Mouse (Mus musculus): ENCODE data around the gene Gm10318. TPM values are rescaled to one million over a fixed set of nuclear protein-coding genes. Genes with fewer than 3 reads are reported as not detected.

Gm10318 gene
- total RNA-seq (2023) = not detected in 2 replicates

DNA sequence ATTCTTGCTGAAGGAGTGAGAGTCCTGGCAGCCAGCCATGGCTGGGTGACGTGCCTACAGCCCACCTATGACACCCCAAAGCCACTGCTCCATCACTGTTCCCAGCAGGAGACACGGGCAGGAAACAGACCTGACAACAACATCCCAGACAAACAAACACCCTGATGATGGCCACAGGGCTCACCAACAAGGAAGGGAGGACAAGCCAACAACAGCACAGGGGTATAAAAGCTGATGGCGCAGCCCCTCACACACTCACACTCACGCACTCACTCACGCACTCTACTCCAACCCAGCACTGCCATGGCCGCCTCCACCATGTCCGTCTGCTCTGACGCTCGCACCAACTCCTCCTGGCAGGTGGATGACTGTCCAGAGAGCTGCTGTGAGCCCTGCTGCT is at the start of gene Gm10318:
TSS of gene Gm10318 (plus strand) at position 301 of the 400 bp plus-strand sequence.

DNA sequence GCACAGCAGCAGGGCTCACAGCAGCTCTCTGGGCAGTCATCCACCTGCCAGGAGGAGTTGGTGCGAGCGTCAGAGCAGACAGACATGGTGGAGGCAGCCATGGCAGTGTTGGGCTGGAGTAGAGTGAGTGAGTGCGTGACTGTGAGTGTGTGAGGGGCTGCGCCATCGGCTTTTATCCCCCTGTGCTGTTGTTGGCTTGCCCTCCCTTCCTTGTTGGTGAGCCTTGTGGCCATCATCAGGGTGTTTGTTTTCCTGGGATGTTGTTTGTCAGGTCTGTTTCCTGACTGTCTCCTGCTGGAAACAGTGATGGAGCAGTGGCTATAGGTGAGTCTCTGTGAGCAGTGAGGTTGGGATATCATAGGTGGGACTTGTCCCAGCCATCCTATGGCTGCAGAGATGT is 40.9 kb upstream of the Gm10318 start, which contains the start of gene Gm9507:
TSS of gene Gm9507 (minus strand) at position 101 of the 400 bp plus-strand sequence.

DNA sequence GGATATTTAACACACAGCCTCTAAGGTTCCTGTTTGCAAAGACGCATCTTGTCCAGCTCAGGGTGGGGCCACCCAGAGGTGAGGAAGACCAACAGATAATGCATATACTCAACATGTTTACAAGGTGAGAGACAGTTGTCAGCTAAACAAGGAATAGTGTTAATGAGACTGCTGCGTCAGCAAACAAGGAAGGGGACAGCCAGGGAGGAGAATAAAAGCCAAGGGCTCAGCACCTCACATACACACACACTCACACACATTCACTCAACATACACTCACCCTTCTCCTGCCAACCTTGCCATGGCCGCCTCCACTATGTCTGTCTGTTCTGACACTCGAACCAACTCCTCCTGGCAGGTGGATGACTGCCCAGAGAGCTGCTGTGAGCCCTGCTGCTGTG is 38.3 kb upstream of the Gm10318 start, which contains the start of gene Gm2696:
TSS of gene Gm2696 (plus strand) at position 301 of the 400 bp plus-strand sequence.

DNA sequence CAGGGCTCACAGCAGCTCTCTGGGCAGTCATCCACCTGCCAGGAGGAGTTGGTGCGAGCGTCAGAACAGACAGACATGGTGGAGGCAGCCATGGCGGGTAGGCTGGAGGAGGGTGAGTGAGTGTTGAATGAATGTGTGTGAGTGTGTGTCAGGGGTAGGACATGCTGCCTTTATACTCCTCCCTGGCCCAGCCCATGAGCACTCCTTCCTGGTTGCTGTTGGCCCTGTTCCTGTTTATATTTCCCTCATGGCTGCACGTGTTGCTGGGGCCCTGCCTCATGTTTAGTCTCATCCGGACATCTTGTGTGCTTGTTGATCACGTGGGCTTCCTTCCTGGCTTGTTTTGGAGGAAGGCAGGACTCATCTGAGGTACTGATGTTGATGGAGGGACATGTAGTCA is 25.7 kb upstream of the Gm10318 start, which contains the start of gene Krtap10-4:
TSS of gene Krtap10-4 (minus strand) at position 145 of the 400 bp plus-strand sequence.

DNA sequence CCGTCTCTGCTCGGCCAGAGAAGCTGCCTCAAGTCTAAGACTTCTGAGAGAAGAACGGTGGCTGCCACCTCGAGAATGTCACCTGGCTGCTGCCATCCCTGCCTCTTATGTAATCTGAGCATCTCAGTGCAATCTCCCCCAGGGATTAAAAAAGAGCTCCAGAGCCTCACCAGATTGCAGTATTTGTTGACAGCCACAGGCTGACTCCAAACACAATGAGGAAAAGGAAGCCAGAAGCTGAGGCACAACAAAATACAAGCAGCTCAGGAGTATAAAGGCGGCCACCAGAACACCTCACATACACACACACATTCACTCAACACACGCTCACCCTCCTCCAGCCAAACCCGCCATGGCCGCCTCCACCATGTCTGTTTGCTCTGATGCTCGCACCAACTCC is 17.0 kb upstream of the Gm10318 start, which contains the start of gene Krtap10-10:
TSS of gene Krtap10-10 (plus strand) at position 301 of the 400 bp plus-strand sequence.

DNA sequence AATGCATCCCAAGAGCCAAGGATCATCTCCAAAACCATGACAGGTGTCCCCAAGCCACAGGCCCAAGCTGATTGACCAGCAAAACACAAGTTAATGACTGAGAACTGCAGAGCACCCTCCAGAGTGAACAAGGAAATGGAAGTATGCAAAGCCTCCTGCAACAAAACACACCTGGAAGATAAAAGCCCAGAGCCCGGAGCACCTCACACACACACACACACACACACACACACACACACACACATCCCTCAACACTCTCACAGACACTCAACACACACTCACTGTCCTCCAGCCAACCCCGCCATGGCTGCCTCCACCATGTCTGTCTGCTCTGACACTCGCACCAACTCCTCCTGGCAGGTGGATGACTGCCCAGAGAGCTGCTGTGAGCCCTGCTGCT is 6.2 kb upstream of the Gm10318 start, which contains the start of gene Gm36176:
TSS of gene Gm36176 (plus strand) at position 301 of the 400 bp plus-strand sequence.

DNA sequence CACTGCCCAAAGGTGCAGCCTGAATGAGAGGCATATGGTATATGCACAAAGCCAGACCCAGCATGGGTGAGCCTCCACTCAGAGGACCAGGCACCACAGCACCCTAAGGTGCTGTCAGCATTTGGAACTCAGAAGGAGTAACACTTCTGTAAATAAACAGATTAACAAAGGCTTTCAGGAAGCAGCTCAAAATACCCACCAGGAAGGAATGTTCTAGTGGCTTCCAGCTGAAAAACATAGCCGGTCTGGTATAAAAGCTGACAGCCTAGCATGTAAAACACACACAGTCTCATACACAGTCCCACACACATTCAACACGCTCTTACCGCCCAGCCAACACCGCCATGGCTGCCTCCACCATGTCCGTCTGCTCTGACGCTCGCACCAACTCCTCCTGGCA is 9.0 kb downstream of the Gm10318 start, which contains the start of gene Gm3285:
TSS of gene Gm3285 (plus strand) at position 301 of the 400 bp plus-strand sequence.

DNA sequence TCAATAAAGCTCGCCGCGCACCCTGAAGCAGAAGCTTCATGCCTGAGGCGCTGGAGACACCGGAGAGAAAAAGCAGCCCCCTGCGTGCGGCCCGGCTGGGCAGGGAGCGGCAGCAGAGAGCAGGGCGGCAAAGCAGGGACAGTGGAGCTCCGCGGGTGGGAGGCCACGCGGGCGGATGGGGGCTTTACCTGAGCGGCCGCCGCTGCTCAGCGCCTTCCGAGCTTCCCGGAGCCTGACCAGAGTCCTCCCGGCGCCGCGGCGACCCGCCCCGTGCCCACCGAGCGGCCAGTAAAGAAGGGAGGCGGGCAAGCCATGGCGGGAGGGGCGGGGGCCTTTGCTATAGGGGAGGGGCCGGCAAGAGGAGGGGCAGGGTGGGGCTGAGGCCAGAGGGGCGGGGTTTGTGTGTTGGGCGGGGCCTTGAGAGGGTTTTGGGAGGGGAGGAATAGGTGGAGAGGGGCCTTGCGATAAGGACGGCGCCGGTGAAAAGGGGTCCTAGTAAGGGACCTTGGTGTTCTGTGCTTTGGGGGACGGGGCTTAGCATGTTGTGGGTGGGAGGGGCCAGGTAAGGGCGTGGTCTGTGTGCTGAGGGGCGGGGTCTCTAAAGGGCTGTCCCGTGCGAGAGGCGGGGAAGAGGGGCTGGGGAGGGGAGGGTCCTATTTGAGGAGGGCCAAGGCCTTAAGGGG is 49.7 kb downstream of the Gm10318 start, which contains the start of gene Lrrc3:
TSS of gene Lrrc3 (minus strand) at position 326 of the 683 bp plus-strand sequence.

Other genes with a start within 250 kb of the Gm10318 start
- gene Sumo3, start 246.8 kb upstream of the Gm10318 start, total RNA-seq (2023) = 55.9 and 66.8 TPM in 2 replicates
- gene Gm49325, start 246.7 kb upstream of the Gm10318 start, total RNA-seq (2023) = not detected in 2 replicates
- gene Ube2g2, start 230.6 kb upstream of the Gm10318 start, total RNA-seq (2023) = 31.2 and 34.0 TPM in 2 replicates
- not detected in 2 replicates for gene Tspear, start 166.3 kb upstream of the Gm10318 start, total RNA-seq (2023)
- not detected in 2 replicates for gene Gm19402, start 162.1 kb upstream of the Gm10318 start, total RNA-seq (2023)
- gene Gm9508, start 155.6 kb upstream of the Gm10318 start, total RNA-seq (2023) = not detected in 2 replicates
- not detected in 2 replicates for gene Gm10272, start 146.2 kb upstream of the Gm10318 start, total RNA-seq (2023)
- gene Gm10024, start 141.4 kb upstream of the Gm10318 start, total RNA-seq (2023) = not detected in 2 replicates
- not detected in 2 replicates for gene Gm10142, start 137.1 kb upstream of the Gm10318 start, total RNA-seq (2023)
- not detected in 2 replicates for gene Krtap12-1, start 132.3 kb upstream of the Gm10318 start, total RNA-seq (2023)
- not detected in 2 replicates for gene Gm10100, start 126.4 kb upstream of the Gm10318 start, total RNA-seq (2023)
- gene Gm18596, start 110.2 kb upstream of the Gm10318 start, total RNA-seq (2023) = not detected in 2 replicates
- gene Gm9736, start 101.5 kb upstream of the Gm10318 start, total RNA-seq (2023) = not detected in 2 replicates
- gene Gm3233, start 93.2 kb upstream of the Gm10318 start, total RNA-seq (2023) = not detected in 2 replicates
- gene Gm3238, start 81.5 kb upstream of the Gm10318 start, total RNA-seq (2023) = not detected in 2 replicates
- gene Gm7138, start 75.9 kb upstream of the Gm10318 start, total RNA-seq (2023) = not detected in 2 replicates
- gene Gm3250, start 70.3 kb upstream of the Gm10318 start, total RNA-seq (2023) = not detected in 2 replicates
- not detected in 2 replicates for gene Gm7137, start 64.7 kb upstream of the Gm10318 start, total RNA-seq (2023)
- not detected in 2 replicates for gene Gm9639, start 57.8 kb upstream of the Gm10318 start, total RNA-seq (2023)
- not detected in 2 replicates for gene Gm19668, start 53.7 kb upstream of the Gm10318 start, total RNA-seq (2023)
- gene Gm9507, start 41.0 kb upstream of the Gm10318 start, total RNA-seq (2023) = not detected in 2 replicates
- gene Gm2696, start 38.2 kb upstream of the Gm10318 start, total RNA-seq (2023) = not detected in 2 replicates
- not detected in 2 replicates for gene Krtap10-4, start 25.8 kb upstream of the Gm10318 start, total RNA-seq (2023)
- not detected in 2 replicates for gene Krtap10-10, start 16.9 kb upstream of the Gm10318 start, total RNA-seq (2023)
- gene Gm36176, start 6.1 kb upstream of the Gm10318 start, total RNA-seq (2023) = not detected in 2 replicates
- not detected in 2 replicates for gene Gm3285, start 9.1 kb downstream of the Gm10318 start, total RNA-seq (2023)
- gene Lrrc3, start 49.7 kb downstream of the Gm10318 start, total RNA-seq (2023) = 0.39 and 1.0 TPM in 2 replicates
- gene Trpm2, start 117.7 kb downstream of the Gm10318 start, total RNA-seq (2023) = 254 and 380 TPM in 2 replicates
- 10.6 and 12.8 TPM in 2 replicates for gene 1810043G02Rik, start 125.7 kb downstream of the Gm10318 start, total RNA-seq (2023)
- 39.7 and 51.3 TPM in 2 replicates for gene Pfkl, start 157.2 kb downstream of the Gm10318 start, total RNA-seq (2023)
- 2.9 and 5.2 TPM in 2 replicates for gene Dnmt3l, start 189.1 kb downstream of the Gm10318 start, total RNA-seq (2023)
- not detected in 2 replicates for gene Aire, start 190.8 kb downstream of the Gm10318 start, total RNA-seq (2023)
- gene Icosl, start 216.4 kb downstream of the Gm10318 start, total RNA-seq (2023) = 55.4 and 64.3 TPM in 2 replicates

Data from neutrophil, adult 65 days (primary cell).